Mouse (Mus musculus) lung, postnatal 10 days (tissue): ENCODE results near the gene Eno1.
A peak's percentile ranks its signal among the peaks of the same experiment; 100 is the strongest.
"Not testable (repeated sequence)": the region's sequence is repeated elsewhere in the genome, so short reads cannot be mapped to it uniquely, and the experiment has no call there.

Experiments used
- DNase-seq: peaks from one replicate; pipeline ENCODE4 v3.0.0; 2021

The Eno1 gene

DNA sequence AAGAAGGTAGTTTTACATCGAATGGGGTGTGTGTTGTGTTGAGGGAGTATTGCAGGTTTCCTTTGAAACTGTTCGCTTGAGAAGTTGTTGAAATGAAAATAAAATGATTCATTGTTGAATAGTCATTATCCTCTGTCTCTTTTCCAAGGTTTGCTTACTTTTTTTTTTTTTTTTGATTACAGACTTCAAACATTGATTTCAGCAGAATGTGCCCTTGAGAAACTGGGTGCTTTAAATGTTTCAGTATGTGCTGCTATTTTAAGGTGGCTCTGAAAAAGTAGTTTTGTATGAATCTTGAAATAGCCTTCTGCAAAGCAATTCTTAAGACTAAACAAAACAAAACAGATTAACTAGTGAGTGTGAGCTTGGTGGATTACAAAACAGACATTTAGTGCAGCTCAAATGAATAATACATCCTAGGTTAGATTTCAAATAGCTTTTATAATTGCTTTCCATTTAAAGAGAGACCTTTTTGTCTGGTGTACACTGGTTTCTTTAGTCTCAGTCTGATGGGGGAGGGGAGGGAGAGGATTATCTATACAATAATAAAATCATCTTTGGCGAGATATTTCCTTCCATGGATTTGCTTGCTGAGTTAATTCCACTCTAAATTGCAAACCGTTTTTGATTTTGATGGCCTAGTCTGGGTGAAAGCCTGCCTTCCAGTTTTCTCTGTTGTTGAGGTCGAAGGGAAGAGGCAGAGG is 46.3 kb downstream of the Eno1 start:
- DNase-seq: no peak

DNA sequence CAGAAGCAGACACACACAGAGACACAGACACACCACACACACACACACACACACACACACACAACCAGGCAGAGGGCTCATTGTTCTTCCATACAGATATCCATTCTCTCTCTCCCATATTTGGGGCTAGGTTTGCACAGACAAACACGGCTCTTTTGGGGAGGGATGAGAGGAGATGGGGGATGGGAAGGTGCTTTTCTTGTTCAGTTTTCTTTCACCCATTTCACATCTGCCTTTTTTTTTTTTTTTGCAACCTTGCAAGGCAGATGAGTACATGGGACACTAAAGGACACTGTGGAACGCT is 46.8 kb downstream of the Eno1 start:
- DNase-seq: no peak

GRCm38 (mm10) chr4:150283993-150284392 is 47.5 kb downstream of the Eno1 start:
- peak; percentile 34 for DNase-seq

DNA sequence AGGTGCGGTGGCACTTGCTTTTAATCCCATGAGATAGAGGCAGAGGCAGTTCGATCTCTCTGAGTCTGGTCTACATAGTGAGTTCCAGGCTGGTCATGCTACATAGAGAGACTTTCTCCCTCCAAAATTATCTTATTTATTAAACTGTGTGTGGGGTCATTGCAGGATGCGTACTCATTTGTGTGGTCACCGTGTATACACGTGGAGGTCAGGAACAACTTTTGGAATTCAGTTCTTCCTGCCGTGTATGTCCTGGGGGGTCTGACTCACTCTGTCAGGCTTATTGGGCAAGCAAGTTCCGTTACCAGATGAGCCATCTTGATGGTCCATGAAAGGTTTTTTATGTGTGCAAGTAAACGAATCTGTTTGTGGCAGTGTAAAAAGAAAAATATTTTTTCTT is 50.5 kb downstream of the Eno1 start:
- DNase-seq: no peak

DNA sequence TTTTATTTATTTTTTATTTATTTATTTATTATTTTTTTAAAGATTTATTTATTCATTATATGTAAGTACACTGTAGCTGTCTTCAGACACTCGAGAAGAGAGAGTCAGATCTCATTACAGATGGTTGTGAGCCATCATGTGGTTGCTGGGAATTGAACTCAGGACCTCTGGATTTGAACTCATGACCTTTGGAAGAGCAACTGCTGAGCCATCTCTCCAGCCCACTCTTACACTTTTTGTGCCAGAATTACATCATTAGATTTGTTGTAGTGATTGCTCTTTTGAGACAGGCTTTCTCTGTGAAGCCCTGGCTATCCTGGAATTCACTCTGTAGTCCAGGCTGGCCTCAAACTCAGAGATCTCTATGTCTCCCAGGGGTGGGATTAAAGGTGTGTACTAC is 50.9 kb downstream of the Eno1 start:
- DNase-seq: not testable (repeated sequence)

DNA sequence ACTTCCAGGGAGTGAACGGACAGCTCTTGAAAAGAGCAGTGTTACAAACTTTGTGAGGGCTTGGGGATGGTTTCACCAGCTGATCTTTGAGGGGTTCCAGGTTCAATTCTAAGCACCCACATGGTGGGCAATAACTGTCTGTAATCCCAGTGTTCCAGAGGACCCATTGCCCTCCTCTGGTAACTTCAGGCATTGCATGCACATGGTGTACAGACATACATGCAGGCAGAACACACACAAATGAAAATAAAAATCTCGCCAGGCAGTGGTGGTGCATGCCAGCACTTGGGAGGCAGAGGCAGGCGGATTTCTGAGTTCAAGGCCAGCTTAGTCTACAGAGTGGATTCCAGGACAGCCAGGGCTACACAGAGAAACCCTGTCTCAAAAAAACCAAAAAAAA is 55.4 kb downstream of the Eno1 start:
- no peak for DNase-seq

DNA sequence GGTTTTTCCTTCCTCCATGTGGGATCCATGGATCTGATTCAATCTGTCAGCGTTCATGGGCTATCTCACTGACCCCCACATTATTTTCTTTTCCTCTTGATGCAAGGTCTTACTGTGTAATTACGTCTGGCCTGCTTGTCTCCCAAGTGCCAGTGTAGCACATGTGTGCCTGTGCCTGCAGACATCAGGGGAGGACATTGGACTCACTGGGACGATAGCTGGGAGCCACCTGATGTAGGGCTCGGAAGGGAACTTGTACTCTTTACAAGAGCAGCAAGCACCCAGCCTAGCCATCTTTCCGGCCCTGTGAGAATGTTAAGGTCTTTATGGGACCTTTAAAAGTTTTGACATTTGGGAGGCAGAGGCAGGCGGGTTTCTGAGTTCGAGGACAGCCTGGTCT is 58.3 kb downstream of the Eno1 start:
- DNase-seq: no peak

- DNase-seq: no peak
Observed at GRCm38 (mm10) chr4:150295966-150296365, 59.4 kb downstream of the Eno1 start.
